Mouse (Mus musculus): Measurements from ENCODE around the gene Zfp36l3. TPM values are rescaled to one million over a fixed set of nuclear protein-coding genes. Genes with fewer than 3 reads are reported as not detected.
"Not testable (repeated sequence)": the region's sequence is repeated elsewhere in the genome, so short reads cannot be mapped to it uniquely, and the experiment has no call there.

Zfp36l3 gene
- not detected in 2 replicates for polyA plus RNA-seq (2015; fragmentation: Nextera tagmentation; extraction: Ambion mirVana)

DNA sequence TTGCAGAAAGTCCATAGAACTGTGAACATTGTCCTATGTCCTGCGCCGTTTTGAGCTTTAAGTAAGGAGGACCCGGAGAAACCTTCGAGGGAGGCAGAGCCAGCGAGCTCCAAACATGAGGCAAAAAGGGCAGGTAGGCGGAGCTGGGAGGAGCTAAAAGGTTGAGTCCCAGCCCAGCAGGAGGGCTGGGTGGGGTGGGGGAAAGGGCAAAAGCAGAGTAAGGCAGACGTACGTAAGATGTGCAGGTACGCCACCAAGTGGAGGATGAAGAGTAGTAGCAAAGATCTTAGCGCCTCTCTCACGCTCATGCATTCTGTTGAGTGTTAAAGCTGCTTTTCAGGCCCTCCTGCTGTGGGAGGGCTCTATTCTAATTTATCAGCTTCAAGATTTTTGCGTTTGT, at the start of gene Zfp36l3:
TSS of gene Zfp36l3 (minus strand) at position 119 of the 400 bp plus-strand sequence.
- Histone ChIP-seq H3K9me3 (no peaks in the 10 kb centered on the region), H3K36me3 (no peaks in the 10 kb centered on the region), H3K4me1 (replicated peaks) (no peaks in the 10 kb centered on the region), H3K4me2 (no peak within 1 kb of the TSS), H3K9ac (no peak within 1 kb of the TSS), H3K27me3 (no peaks in the 10 kb centered on the region), H3K27ac (no peak within 1 kb of the TSS), H3K4me3 (no peak within 1 kb of the TSS)
- 96% methylated on average over 12 of the region's 12 CpGs for whole genome bisulfite sequencing
- ATAC-seq (ENCODE audit: low FRiP score), result no peak

DNA sequence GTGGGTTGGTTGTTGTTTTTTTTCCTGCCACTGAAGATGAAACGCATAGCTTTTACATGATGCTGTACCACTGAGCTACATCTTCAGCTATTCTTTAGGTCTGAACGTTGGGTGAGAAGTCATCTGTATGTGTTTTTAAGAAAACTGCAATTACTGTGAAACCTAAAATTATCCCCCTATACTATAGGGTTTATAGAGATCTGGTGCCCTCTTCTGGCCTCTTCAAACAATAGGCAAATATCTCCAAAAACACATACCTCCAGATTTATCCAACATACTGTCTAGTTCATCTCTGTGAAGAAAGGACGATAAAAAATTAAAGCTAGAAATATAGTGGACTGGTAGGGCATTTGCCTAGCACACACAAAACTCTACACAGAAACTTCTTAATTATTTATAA, 22.9 kb upstream of the Zfp36l3 start:
- ATAC-seq (ENCODE audit: low FRiP score), result no peak
- Histone ChIP-seq H3K9ac (no peak overlapping the region), H3K9me3 (no peaks in the 10 kb centered on the region), H3K4me2 (no peak overlapping the region), H3K27ac (no peak overlapping the region), H3K4me3 (no peak overlapping the region), H3K27me3 (no peaks in the 10 kb centered on the region), H3K4me1 (replicated peaks) (no peaks in the 10 kb centered on the region), H3K36me3 (no peaks in the 10 kb centered on the region)
- WGBS, result 45% methylated on average over 3 of the region's 3 CpGs

DNA sequence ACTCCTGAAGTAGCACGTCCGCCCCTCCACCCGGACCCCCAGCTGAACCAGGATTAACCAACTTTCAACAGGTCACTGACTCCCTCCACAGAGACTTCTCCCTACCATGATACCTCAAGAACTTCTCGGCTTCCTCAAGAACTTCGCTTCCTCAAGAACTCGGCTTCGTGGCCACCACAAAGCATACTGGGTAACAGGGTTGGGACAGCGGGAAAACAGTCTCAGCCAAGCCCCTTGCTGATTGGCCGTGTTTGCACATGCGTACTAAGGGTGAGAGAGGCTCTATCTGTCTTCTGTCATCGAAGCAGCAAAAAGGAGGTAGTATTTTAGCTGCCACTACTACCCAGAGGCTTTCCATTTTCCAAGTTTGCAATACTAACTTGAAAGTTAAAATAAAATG, 21.3 kb upstream of the Zfp36l3 start, which contains the start of gene Xlr:
TSS of gene Xlr (minus strand) at position 188 of the 400 bp plus-strand sequence.
- ATAC-seq (ENCODE audit: low FRiP score), result not testable (repeated sequence)

DNA sequence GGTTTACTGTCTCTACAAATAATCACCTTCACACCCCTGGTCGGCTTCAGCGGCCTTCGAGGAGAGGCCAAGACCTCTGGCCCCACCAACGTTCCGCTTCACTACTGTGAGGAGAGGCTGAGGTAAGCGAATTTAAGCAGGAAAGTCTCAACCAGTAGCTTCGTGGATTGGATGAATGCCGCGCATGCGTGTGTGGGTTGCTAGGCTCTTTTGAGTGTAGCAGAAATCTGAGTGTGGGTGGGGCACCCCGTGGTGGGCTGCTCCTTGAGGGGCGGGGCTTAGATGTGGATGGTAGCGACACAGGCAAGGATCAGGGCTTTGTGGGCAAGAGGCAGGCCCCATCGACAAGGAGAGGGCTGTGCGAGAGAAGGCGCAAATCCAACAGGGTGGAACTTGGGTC, 18.5 kb downstream of the Zfp36l3 start, which contains the start of gene 1700013H16Rik:
TSS of gene 1700013H16Rik (minus strand) at position 96 of the 400 bp plus-strand sequence.
- Histone ChIP-seq H3K4me1 (replicated peaks) (no peaks in the 10 kb centered on the region), H3K27ac (no peak within 1 kb of the TSS), H3K9ac (no peak within 1 kb of the TSS), H3K4me2 (no peak within 1 kb of the TSS), H3K4me3 (no peak within 1 kb of the TSS), H3K27me3 (no peaks in the 10 kb centered on the region), H3K36me3 (no peaks in the 10 kb centered on the region), H3K9me3 (no peaks in the 10 kb centered on the region)
- WGBS, result 93% methylated on average over 16 of the region's 16 CpGs
- no peak for ATAC-seq (ENCODE audit: low FRiP score)

More for the DNA sequence above, 21.3 kb upstream of the Zfp36l3 start, which contains the start of gene Xlr:
- H3K9me3 ChIP-seq; H3K4me2 ChIP-seq; H3K27ac ChIP-seq; H3K4me1 ChIP-seq (replicated peaks); H3K9ac ChIP-seq; H3K4me3 ChIP-seq; H3K27me3 ChIP-seq; H3K36me3 ChIP-seq: not testable (repeated sequence)
- 86% methylated on average over 11 of the region's 11 CpGs for WGBS

DNA sequence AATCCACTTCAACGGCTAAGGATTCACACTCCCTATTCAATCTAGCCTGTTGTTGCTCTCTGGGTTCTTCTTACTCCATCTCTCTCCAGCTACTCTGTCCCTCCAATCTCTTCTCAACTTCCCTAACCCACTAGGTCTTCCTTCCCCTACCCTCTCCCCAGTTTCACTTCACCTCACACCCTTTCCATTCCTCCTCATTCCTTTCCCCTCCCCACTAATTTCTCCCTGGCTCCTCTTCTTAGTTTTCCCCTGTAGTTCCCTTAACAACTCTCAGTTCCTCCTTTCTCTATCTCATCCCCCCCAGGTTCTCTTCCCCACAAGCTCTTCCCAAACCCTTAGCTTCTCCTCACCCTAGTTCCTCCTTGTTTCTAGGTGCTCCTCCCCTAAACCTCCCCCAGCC, 23.3 kb downstream of the Zfp36l3 start:
- Histone ChIP-seq H3K9ac (no peak overlapping the region), H3K4me1 (replicated peaks) (no peaks in the 10 kb centered on the region), H3K36me3 (no peaks in the 10 kb centered on the region), H3K4me3 (no peak overlapping the region), H3K27ac (no peak overlapping the region), H3K27me3 (no peaks in the 10 kb centered on the region), H3K9me3 (no peaks in the 10 kb centered on the region), H3K4me2 (no peak overlapping the region)
- ATAC-seq (ENCODE audit: low FRiP score), result no peak
- 100% methylated on average over 1 of the region's 1 CpGs for WGBS

DNA sequence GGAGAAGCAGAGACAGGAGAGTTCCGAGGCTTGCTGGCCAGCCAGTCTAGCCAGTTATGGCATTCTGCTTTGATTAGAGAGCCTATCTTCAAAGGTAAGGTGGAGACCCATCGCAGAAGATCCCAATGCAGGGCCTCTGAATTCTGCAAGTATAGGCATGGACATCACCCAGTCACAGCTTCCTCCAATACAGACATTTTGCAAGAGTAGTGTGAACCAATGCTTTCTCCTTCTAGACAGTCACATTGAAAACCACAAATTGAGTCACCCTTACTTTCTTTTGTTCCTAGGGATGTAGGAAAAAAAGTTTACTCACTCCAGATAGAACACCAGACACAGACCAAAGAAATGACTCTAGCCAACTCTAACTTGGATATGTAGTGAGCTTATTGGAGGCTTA, 47.2 kb downstream of the Zfp36l3 start:
- H3K9me3 ChIP-seq, result no peaks in the 10 kb centered on the region
- H3K27me3 ChIP-seq, result no peaks in the 10 kb centered on the region
- 88% methylated on average over 2 of the region's 2 CpGs for WGBS
- H3K4me1 ChIP-seq (replicated peaks), result no peaks in the 10 kb centered on the region
- H3K27ac ChIP-seq, result no peak overlapping the region
- H3K9ac ChIP-seq, result no peak overlapping the region
- no peak overlapping the region for H3K4me3 ChIP-seq
- no peaks in the 10 kb centered on the region for H3K36me3 ChIP-seq
- H3K4me2 ChIP-seq, result no peak overlapping the region
- no peak for ATAC-seq (ENCODE audit: low FRiP score)

DNA sequence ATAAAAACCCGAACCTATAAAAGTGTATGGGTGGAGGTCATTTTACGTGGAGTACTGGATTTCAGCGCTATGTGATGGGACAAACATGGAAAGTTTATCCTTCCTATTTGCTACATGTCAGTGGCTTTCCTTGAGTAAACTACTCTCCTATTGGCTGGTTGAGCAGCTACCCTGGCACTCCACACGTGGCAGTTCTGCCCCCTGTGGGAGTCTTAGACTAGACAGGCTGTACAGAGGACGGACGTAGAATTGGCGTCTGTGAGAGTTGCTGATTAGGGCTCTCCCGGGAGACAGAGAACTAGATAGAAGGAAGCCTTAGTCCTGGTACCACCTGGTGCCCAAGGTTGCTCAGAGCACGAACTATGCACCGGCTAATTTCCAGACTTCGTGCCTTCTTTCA, 51.6 kb downstream of the Zfp36l3 start, which contains the start of gene 4930502E18Rik:
TSS of gene 4930502E18Rik (plus strand) at position 231 of the 400 bp plus-strand sequence.
- Histone ChIP-seq H3K36me3 (no peaks in the 10 kb centered on the region), H3K9me3 (no peaks in the 10 kb centered on the region), H3K27ac (no peak within 1 kb of the TSS), H3K4me3 (no peak within 1 kb of the TSS), H3K9ac (no peak within 1 kb of the TSS), H3K27me3 (no peaks in the 10 kb centered on the region), H3K4me2 (no peak within 1 kb of the TSS), H3K4me1 (replicated peaks) (no peaks in the 10 kb centered on the region)
- 80% methylated on average over 11 of the region's 11 CpGs for WGBS
- no peak for ATAC-seq (ENCODE audit: low FRiP score)

Other genes with a start within 250 kb of the Zfp36l3 start
- gene Rtl8c, start 168.4 kb downstream of the Zfp36l3 start, polyA plus RNA-seq (2015; fragmentation: Nextera tagmentation; extraction: Ambion mirVana), result 213 and 220 TPM in 2 replicates
- 0.65 TPM in 1 of 2 replicates, not detected in the other for gene Gm14597, start 167.4 kb downstream of the Zfp36l3 start, polyA plus RNA-seq (2015; fragmentation: Nextera tagmentation; extraction: Ambion mirVana)
- gene Rtl8a, start 132.7 kb downstream of the Zfp36l3 start, polyA plus RNA-seq (2015; fragmentation: Nextera tagmentation; extraction: Ambion mirVana), result 204 and 211 TPM in 2 replicates
- 154 and 172 TPM in 2 replicates for gene Rtl8b, start 106.0 kb downstream of the Zfp36l3 start, polyA plus RNA-seq (2015; fragmentation: Nextera tagmentation; extraction: Ambion mirVana)
- 0.13 and 0.23 TPM in 2 replicates for gene 4930502E18Rik, start 51.6 kb downstream of the Zfp36l3 start, polyA plus RNA-seq (2015; fragmentation: Nextera tagmentation; extraction: Ambion mirVana)
- gene 1700013H16Rik, start 18.6 kb downstream of the Zfp36l3 start, polyA plus RNA-seq (2015; fragmentation: Nextera tagmentation; extraction: Ambion mirVana), result not detected in 2 replicates
- 2.4 and 2.5 TPM in 2 replicates for gene Xlr, start 21.3 kb upstream of the Zfp36l3 start, polyA plus RNA-seq (2015; fragmentation: Nextera tagmentation; extraction: Ambion mirVana)

All from hindbrain, embryonic 13.5 days (tissue).